Mouse (Mus musculus) central nervous system, embryonic 11.5 days (tissue): ENCODE data around the gene Fry. TPM values are rescaled to one million over a fixed set of nuclear protein-coding genes. Genes with fewer than 3 reads are reported as not detected.

Experiments
- polyA plus RNA-seq: library from polyadenylated mRNA; depleted of rRNA; stranded (reverse); fragments of >200 nt; gene quantifications from 2 replicates; pipeline ENCODE4 v1.2.3, GENCODE M21; 2012; rRNA removed

The Fry gene
- polyA plus RNA-seq, result 7.3 and 11.8 TPM in 2 replicates

DNA sequence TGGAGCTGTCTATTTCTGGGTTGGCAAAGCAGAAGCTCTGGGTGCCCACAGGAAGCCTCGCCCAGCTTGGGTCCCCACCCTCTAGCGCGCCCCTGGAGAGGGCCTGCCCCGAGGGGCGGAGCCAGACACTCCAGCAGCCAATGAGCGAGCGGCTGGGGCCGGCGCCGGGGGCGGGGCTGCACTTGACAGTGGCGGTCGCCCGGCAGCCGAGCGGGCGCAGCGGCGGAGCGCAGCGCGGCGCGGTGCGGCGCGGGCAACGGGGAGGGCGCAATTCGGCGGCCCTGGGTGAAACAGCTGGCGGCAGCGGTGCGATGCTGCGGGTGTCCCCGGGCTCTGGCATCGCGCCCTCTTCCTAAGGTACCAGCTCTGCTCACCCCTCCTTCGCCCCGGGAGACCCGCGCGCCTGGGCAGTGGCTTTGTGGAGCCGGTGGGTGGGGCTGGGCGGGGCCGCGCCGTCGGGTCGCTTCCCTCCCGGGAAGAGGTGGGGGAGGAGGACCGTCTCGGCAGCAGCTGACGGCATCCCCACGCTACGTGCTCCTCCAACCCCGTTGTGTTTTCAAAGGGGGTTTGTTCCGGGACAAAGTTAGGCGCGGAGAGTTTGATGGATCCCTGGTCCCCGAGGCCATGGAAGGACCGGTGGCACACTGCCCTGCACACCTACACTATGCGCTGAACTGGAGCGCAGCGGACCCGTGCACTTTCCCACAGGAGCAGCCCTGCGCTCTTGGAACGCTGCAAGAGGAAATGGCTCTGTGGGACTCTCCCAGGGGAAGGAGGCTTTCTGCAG is at the start of gene Fry:
Fry (plus strand) TSS at position 191 of the 787 bp plus-strand sequence.

DNA sequence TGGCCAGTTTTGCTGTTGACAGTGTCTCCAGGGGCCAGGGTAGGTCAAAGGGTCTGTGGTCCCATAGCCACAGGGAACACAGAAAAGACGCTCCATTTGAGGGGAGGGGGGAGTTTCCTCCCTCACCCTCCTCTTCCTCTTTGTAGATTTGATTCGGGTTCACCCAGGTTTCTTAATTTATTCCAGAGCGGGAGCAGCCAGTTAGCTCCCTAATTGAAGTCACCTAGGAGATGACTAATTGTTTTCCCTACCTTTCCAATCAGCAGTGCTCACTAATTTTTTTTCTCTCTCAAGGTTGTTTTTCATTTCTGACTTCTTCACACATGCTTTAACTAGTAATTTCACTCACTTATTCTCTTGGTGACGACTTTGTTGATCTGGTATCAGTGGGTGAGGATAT is 399.6 kb downstream of the Fry start, which contains the start of gene Zar1l:
Zar1l (minus strand) TSS at position 101 of the 400 bp plus-strand sequence.

DNA sequence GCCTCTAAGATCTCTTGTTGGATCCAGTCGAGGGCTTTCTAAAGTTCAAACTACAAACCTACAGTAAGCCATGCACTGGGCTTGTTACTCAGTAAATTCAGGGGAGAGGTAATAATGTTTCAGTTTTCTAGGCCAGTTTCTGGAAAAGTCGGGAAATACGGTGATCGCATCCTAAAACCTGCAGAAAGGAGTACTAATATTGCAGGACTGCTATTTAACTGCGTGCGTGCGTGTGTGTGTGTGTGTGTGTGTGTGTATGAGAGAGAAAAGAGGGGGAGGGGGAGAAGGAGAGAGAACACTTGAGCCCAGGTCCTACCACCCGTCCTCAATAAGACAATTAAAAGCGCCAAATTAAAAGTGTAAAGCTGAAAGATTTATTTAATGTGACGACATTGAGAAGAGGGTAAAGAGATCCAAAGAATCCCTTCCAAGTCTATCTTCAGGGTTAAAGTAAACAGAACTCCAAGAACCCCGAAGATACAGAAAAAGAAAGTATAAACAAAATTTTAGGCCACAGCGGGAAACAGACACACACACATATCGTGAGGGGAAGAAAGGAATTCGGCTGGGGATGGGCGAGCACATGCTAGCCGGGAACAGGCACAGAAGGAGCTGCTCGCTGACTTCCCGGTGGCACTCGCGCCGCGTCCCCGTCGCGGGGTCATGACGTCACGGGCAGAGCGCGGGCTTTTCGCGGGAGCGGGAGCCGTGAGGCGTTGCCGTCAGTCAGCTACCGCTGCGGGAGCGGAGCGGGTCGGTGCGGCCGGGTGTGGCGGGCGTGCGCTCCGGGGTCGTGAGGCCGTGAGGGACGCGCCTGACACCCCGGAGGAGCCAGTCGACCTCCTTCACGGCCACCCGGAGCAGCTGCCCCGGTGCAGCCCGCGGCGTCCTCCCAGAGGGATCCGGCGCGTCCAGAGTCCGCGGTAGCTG is 403.8 kb downstream of the Fry start, which contains the start of gene Brca2:
Brca2 (plus strand) TSS at position 694 of the 930 bp plus-strand sequence.

Other genes starting within 250 kb of the Fry start
- gene Rxfp2, start 100.0 kb upstream of the Fry start, polyA plus RNA-seq, result 0.64 and 8.2 TPM in 2 replicates